Mouse (Mus musculus) heart, postnatal 14 days (tissue): Measurements from ENCODE around the gene Pfkm. TPM values are rescaled to one million over a fixed set of nuclear protein-coding genes. Genes with fewer than 3 reads are reported as not detected.

Experiments used
- DNase-seq, 2 experiments: peaks; one replicate each; pipeline ENCODE4 v3.0.0; 2021 to 2022
- intact Hi-C: fragments of 180-260 bp; cut with DNase I; formaldehyde crosslinking; loops from one replicate; pipeline ENCODE4 v1.15.1; 2025
- total RNA-seq, 2 experiments: library from RNA; stranded (reverse); gene quantifications; 2 replicates each; pipeline ENCODE4 v1.2.3; 2021

The Pfkm gene
- total RNA-seq, 2 experiments from 2014 or later = 739 to 748 TPM

DNA sequence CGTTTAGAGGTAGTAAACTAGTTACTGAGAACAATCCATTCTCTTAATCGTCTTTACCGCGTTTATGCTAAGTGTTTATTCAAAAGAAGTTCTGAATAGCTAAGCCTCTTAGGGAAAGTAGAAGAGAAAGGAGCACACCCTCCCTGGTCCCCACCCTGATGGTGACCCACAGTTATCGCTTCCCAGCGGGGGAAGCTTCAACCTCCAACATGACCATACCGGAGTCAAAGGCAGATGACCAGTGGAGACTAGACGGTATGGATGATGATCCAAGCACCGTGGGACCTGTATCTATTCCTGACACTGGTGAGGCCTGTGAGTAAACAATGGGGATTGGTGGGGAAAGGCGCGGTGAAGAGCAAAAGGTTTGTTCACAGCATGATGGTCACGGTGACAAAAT is 2.5 kb downstream of the Pfkm start:
- no peak for DNase-seq
- intact Hi-C loops = loop anchor here (5.0 to 10.0 kb wide), 2 partner anchors 292 to 420 kb away; no protein-coding TSS in a partner anchor

DNA sequence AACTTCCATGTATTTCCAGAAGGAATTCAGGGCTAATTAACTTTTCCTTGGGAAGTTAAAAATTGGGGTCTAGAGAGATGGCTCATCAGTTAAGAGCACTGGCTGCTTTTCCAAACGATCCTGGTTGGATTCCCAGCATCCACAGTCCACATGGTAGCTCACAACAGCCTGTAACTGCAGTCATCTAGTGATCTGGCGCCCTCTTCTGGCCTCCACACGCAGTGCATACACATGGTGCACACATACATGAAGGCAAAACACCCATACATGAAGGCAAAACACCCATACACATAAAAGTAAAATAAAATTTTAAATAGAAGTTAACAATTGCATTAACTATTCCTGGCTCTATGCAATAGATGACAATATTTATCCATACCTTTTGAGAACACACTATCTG is 4.6 kb downstream of the Pfkm start:
- intact Hi-C loops = loop anchor here (10.0 kb wide), 1 partner anchor 418 kb away; no protein-coding TSS in a partner anchor
- no peak for DNase-seq

DNA sequence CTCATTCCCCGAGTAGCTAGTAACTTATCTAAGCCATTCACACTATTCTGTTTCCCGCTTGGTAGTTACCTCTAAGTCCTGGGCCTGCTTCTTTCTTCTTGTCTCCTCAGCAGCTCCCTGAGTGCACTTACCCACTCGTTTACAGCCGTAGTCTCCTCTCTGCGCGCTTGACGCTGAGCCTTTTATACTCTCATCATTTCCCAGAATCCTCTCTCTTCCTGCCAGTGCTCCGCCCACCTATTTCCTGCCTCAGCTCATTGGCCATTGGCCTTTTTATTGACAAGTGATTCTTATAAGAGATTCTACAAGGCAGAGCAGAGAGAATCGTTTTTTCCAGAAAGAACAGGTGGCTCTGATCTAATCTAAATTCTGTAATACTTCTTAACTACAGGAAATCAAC is 6.1 kb downstream of the Pfkm start:
- intact Hi-C loops = loop anchor here (10.0 kb wide), 1 partner anchor 416 kb away; no protein-coding TSS in a partner anchor

DNA sequence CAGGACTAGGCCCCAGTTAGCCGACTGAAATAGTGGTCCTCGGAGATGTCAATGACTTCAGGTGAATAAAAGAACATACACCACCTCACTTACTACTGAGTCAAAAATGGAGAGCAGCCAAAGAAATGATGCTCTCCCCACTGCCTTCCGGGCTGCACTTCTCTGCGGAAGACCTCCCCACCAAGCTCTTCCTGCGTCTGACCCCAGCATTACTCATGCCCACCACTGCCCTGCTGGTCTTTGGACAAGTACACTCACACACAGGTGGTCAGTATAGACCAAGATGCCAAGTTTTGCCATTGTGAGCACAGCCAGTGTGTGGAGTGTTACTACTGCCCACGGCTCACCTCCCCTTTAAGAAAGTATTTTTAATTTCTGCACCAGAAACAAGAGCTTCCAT is 10.0 kb downstream of the Pfkm start:
- intact Hi-C loops = no loop called here
- DNase-seq = no peak

More for the DNA sequence above, 6.1 kb downstream of the Pfkm start:
- DNase-seq = no peak

- DNase-seq = no peak
- intact Hi-C loops = loop anchor here (5.0 kb wide), 1 partner anchor 41 kb away; no protein-coding TSS in a partner anchor
Observed at GRCm38 (mm10) chr15:98106506-98106905, 14.1 kb downstream of the Pfkm start.

DNA sequence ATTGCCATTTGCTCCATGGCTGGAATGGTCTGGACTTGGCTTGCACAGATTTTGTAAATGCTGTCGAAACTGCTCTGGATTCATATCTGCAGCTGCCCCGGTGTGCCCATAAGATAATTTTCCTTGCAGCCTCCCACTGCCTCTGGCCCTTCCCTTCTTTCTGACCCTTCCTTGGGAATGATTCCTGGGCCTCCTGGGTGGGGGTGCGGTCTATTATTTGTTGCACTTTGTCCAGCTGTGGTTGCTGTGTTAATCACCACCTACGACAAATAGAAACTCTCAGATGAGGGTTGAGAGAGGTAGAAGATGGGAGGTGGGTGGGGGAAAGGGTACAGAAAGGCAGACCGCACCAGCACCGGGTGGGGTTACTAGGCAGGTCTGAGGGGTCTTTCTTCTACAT is 14.8 kb downstream of the Pfkm start:
- intact Hi-C loops = loop anchor here (5.0 kb wide), 1 partner anchor 40 kb away; no protein-coding TSS in a partner anchor
- no peak for DNase-seq

- no peak for DNase-seq
Observed at GRCm38 (mm10) chr15:98107703-98108296, 15.4 kb downstream of the Pfkm start.

DNA sequence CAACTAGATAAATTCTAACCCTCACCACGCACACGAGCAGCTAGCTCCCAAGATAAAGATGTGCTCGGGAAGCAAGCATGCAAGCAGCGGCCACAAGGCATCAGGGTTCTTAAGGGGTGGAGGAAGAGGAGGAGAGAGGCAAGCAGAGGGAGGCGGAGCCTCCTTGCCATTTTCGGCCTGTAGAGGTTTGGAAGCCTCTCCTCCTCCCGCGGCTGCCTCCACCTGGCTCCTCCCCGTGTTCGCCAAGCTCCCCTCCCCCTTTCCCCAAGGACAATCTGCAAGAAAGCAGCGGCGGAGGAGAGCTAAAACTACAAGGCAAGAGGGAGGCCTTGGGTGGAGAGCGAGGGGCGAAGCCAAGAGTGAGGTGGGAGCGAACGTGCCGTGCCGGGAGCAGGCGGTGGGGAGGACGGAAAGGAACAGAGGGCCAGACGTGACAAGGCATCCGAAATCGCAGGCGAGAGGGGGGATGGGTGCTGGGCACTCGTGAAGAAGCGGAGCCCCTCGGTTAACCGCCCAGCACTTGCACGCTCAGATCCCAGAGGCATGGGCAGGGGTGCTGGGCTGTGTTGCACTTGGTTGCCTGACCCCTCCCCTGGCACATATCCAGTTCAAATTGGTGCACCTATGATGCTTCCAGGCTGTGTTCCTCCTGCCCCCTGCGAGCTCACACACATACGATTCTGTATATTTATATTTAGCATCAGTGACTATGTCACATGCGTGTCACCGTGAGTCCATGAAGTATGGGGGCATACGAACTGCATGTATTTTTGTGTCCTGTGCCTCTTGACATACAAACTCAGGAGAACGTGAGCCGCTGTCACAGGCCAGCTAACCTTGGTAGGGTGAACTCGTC is 16.1 kb downstream of the Pfkm start:
- intact Hi-C loops = loop anchor here (1.0 to 5.0 kb wide), 2 partner anchors 15 to 39 kb away; partner anchors contain the start of gene Senp1
- DNase-seq = peak; percentile 82 to 83

More at GRCm38 (mm10) chr15:98107703-98108296, 15.4 kb downstream of the Pfkm start:
- intact Hi-C loops = loop anchor here (1.0 to 5.0 kb wide), 2 partner anchors 14 to 40 kb away; partner anchors contain the start of gene Senp1

GRCm38 (mm10) chr15:98111791-98112190 is 19.4 kb downstream of the Pfkm start:
- intact Hi-C loops = no loop called here
- DNase-seq = no peak

- intact Hi-C loops = no loop called here
- DNase-seq = no peak
Observed at GRCm38 (mm10) chr15:98114098-98114851, 21.9 kb downstream of the Pfkm start.

- no peak for DNase-seq
- intact Hi-C loops = no loop called here
Observed at GRCm38 (mm10) chr15:98114852-98115778, 22.7 kb downstream of the Pfkm start.

GRCm38 (mm10) chr15:98115779-98116163 is 23.4 kb downstream of the Pfkm start:
- no peak for DNase-seq
- intact Hi-C loops = no loop called here

DNA sequence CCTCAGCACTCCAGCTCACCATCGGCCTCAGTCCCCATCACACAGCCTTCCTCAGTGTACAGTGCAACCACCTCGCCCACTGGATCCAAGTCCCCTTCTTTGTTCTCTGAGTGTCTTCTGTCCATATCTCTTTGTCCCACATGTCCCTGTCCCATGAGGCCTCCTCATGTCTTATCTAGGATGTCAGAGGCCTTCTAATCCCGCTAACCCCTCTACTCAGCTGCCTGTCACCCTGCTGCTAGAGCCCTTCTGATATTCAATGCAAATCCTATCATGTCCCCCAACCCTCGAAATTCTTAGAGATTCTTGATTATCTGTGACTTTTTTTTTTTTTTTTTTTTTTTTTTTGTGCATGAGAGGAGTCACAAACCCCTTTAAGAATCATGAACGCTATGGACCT is 23.9 kb downstream of the Pfkm start:
- intact Hi-C loops = no loop called here
- no peak for DNase-seq

DNA sequence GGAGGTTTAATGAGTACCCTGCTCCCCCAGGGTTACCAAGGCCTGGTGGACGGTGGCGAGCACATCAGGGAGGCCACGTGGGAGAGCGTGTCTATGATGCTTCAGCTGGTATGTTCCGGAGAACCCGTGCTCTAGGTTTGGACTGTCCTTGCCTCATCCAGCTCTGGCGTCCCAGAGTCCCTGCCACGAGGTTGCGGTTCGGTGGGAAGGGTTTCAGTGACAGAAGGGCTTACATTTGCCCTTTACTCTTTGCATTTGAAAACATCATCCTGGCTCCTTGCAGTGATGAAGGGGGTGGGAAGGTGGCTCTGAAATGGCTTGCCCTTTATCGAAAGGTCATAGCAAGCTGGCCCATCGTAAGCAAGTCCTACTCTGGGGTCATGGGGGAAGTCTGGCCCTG is 27.0 kb downstream of the Pfkm start:
- no peak for DNase-seq
- intact Hi-C loops = no loop called here

DNA sequence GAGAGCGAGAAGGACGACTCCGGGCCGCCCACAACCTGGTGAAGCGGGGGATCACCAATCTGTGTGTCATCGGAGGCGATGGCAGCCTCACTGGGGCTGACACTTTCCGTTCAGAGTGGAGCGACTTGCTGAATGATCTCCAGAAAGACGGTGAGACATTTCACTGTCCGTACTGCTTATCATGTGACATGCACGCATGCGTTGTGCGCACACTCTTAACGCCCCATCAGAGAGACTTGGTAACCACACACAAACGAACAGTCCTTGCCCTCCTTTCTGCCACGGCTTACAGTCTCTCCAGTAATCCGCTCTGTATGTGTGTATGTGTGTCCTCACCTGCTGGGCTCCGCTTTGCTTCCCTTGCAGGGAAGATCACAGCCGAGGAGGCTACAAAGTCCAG is 28.4 kb downstream of the Pfkm start:
- intact Hi-C loops = no loop called here

DNA sequence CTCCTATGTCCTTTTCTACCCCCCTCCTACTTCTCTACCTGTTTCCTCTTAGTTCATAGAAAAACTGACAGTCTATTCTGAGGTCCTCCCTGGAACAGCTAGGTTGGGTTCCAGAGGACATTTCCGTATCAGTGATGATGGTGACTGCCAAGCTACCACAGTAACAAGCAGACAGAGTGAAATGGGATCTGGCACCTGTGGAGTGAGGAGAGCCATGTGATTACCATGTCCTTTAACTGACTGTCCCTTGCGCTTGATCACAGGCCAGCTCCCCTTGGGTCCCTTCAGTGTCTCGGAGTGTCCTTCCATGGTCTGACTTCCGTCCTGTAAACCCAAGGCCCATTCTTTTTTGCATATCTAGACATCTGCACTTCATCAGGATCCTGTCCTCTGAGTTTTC is 38.6 kb downstream of the Pfkm start:
- intact Hi-C loops = no loop called here
- DNase-seq = peak; percentile 34 to 61

More for the DNA sequence above, 28.4 kb downstream of the Pfkm start:
- DNase-seq = no peak

DNA sequence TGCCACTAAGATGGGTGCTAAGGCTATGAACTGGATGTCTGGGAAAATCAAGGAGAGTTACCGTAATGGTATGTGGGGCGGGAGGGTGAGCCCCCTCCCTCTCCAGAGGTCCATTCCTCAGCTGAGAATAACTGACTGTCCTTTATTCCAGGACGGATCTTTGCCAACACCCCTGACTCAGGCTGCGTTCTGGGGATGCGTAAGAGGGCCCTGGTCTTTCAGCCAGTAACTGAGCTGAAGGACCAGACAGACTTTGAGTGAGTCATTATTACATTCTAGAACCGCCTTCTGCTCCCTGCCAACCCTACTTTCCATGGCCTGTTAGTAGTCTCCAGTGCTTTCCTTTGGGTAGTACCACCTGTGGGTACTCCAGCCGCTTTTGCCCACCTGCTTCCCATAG is 39.1 kb downstream of the Pfkm start:
- DNase-seq = no peak
- intact Hi-C loops = no loop called here

- intact Hi-C loops = no loop called here
Observed at GRCm38 (mm10) chr15:98131942-98132655, 39.7 kb downstream of the Pfkm start.

DNA sequence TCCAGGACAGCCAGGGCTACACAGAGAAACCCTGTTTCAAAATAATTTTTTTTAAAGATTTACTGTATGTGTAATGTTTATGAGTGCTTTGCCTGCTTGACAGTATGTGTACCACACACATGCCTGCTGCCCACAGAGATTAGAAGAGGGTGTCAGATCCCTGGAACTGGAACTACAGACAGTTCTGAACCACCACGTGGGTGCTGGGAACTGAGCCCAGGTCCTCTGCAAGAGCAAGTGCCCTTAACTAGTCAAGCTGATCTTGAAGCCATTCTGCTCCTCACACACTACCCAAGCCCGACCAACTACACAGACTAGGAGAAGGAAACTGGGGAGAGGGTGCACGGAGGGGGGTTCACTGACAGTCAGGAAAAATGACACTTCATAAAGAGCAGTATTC is 41.1 kb downstream of the Pfkm start:
- no peak for DNase-seq
- intact Hi-C loops = no loop called here

More at GRCm38 (mm10) chr15:98131942-98132655, 39.7 kb downstream of the Pfkm start:
- DNase-seq = no peak
